Mouse (Mus musculus) left cerebral cortex, postnatal 14 days (tissue): ENCODE measurements around the gene Gm21885. TPM values are rescaled to one million over a fixed set of nuclear protein-coding genes. Genes with fewer than 3 reads are reported as not detected.
A peak's percentile ranks its signal among the peaks of the same experiment; 100 is the strongest.

ENCODE experiments used
- DNase-seq, 2 experiments: peaks; one replicate each; pipeline ENCODE4 v3.0.0; 2021 to 2022; ENCODE audit warnings: low spot score in 2 of 2, mixed read lengths in 1 of 2
- intact Hi-C: fragments of 180-260 bp; cut with DNase I; formaldehyde crosslinking; loops from one replicate; pipeline ENCODE4 v1.15.1; 2025
- total RNA-seq, 2 experiments: library from RNA; stranded (reverse); gene quantifications; 2 replicates each; pipeline ENCODE4 v1.2.3; 2021

The Gm21885 gene
- total RNA-seq, 2 experiments from 2014 or later, result not detected

- intact Hi-C loops, result no loop called here
These were observed 32.5 kb downstream of the Gm21885 start for GRCm38 (mm10) chr11:94314098-94314652.

GRCm38 (mm10) chr11:94315308-94315707, 33.6 kb downstream of the Gm21885 start:
- intact Hi-C loops, result no loop called here

More at GRCm38 (mm10) chr11:94314098-94314652, 32.5 kb downstream of the Gm21885 start:
- no peak for DNase-seq

GRCm38 (mm10) chr11:94316528-94316927, 34.9 kb downstream of the Gm21885 start:
- no peak for DNase-seq
- intact Hi-C loops, result no loop called here

More at GRCm38 (mm10) chr11:94315308-94315707, 33.6 kb downstream of the Gm21885 start:
- no peak for DNase-seq

- intact Hi-C loops, result no loop called here
- DNase-seq, result no peak
These were observed 35.3 kb downstream of the Gm21885 start for GRCm38 (mm10) chr11:94317014-94317413.

GRCm38 (mm10) chr11:94317515-94317914, 35.8 kb downstream of the Gm21885 start:
- intact Hi-C loops, result no loop called here
- DNase-seq, result no peak

GRCm38 (mm10) chr11:94318056-94318455, 36.4 kb downstream of the Gm21885 start:
- intact Hi-C loops, result no loop called here
- DNase-seq, result no peak

GRCm38 (mm10) chr11:94320969-94321930, 39.6 kb downstream of the Gm21885 start:
- intact Hi-C loops, result no loop called here

GRCm38 (mm10) chr11:94321931-94322400, 40.3 kb downstream of the Gm21885 start, which contains the start of gene Luc7l3:
Luc7l3 (minus strand) TSS chr11:94321988.
- peak; percentile 92 to 95 for DNase-seq
- intact Hi-C loops, result no loop called here

More at GRCm38 (mm10) chr11:94320969-94321930, 39.6 kb downstream of the Gm21885 start:
- peak in 1 of 2 experiments; percentile 38 for DNase-seq

- no peak for DNase-seq
- intact Hi-C loops, result no loop called here
These were observed 41.0 kb downstream of the Gm21885 start for GRCm38 (mm10) chr11:94322636-94323035.

- intact Hi-C loops, result no loop called here
- DNase-seq, result no peak
These were observed 41.7 kb downstream of the Gm21885 start for GRCm38 (mm10) chr11:94323271-94323925.

GRCm38 (mm10) chr11:94324618-94325017, 42.9 kb downstream of the Gm21885 start:
- DNase-seq, result no peak
- intact Hi-C loops, result no loop called here

- intact Hi-C loops, result no loop called here
- DNase-seq, result peak in 1 of 2 experiments; percentile 41
These were observed 45.3 kb downstream of the Gm21885 start for GRCm38 (mm10) chr11:94326961-94327411.

- DNase-seq, result peak; percentile 97 to 99
These were observed 46.3 kb downstream of the Gm21885 start, which contains the start of gene Ankrd40 for GRCm38 (mm10) chr11:94327693-94328643. Ankrd40 (plus strand) TSS chr11:94328001.

GRCm38 (mm10) chr11:94328644-94329025, 47.0 kb downstream of the Gm21885 start:
- intact Hi-C loops, result loop anchor here (2.0 kb wide), 1 partner anchor 146 kb away; the partner anchor contains the start of gene Cacna1g
- DNase-seq, result peak; percentile 26 to 51

More at GRCm38 (mm10) chr11:94327693-94328643, 46.3 kb downstream of the Gm21885 start, which contains the start of gene Ankrd40:
- intact Hi-C loops, result loop anchor here (2.0 kb wide), 1 partner anchor 147 kb away; the partner anchor contains the start of gene Cacna1g

GRCm38 (mm10) chr11:94329270-94329891, 47.7 kb downstream of the Gm21885 start:
- intact Hi-C loops, result loop anchor here (2.0 kb wide), 1 partner anchor 145 kb away; the partner anchor contains the start of gene Cacna1g
- peak; percentile 69 to 84 for DNase-seq

- DNase-seq, result no peak
- intact Hi-C loops, result no loop called here
These were observed 48.5 kb downstream of the Gm21885 start for GRCm38 (mm10) chr11:94330211-94330610.

GRCm38 (mm10) chr11:94332726-94333125, 51.1 kb downstream of the Gm21885 start:
- intact Hi-C loops, result no loop called here

More at GRCm38 (mm10) chr11:94332726-94333125, 51.1 kb downstream of the Gm21885 start:
- DNase-seq, result peak; percentile 29 to 68
